Mouse (Mus musculus): ENCODE measurements around the gene Fn3k.

GRCm38 (mm10) chr11:121414762-121415161 lies 20.0 kb upstream of the Fn3k start:
- TF ChIP-seq CTCF (conservative IDR thresholded peaks at IDR 0.05; ENCODE audit: low read length): no peak
- TF ChIP-seq POU5F1 (IDR thresholded peaks at IDR 0.05; ENCODE audit: borderline replicate concordance, low read length): no peak
